Mouse (Mus musculus) limb, embryonic 10.5 days (tissue): ENCODE data around the gene Olfr1192-ps1. TPM values are rescaled to one million over a fixed set of nuclear protein-coding genes. Genes with fewer than 3 reads are reported as not detected.
"Not testable (repeated sequence)": the region's sequence is repeated elsewhere in the genome, so short reads cannot be mapped to it uniquely, and the experiment has no call there.

Source experiments
- DNase-seq: peaks from one replicate; pipeline ENCODE4 v3.0.0-alpha.2; 2017; ENCODE audit warnings: low spot score
- H3K27ac ChIP-seq: fragments of 300-500 bp; sonication (generic); 2 replicates; pipeline ENCODE4 v1.5.1; 2016; ENCODE audit warnings: mild to moderate bottlenecking
- H3K27me3 ChIP-seq: fragments of 300-500 bp; sonication (generic); 2 replicates; pipeline ENCODE4 v1.6.1; 2016; ENCODE audit warnings: low read depth, mild to moderate bottlenecking; ENCODE audit not compliant: poor library complexity, severe bottlenecking
- H3K36me3 ChIP-seq: fragments of 300-500 bp; sonication (generic); 2 replicates; pipeline ENCODE4 v1.6.1; 2016; ENCODE audit warnings: mild to moderate bottlenecking, moderate library complexity
- H3K4me1 ChIP-seq: fragments of 300-500 bp; sonication (generic); 2 replicates; pipeline ENCODE4 v1.6.1; 2016
- H3K4me3 ChIP-seq: fragments of 300-500 bp; sonication (generic); 2 replicates; pipeline ENCODE4 v1.5.1; 2016; ENCODE audit warnings: mild to moderate bottlenecking, moderate library complexity
- H3K9me3 ChIP-seq: fragments of 300-500 bp; sonication (generic); replicated peaks from 2 replicates; pipeline ENCODE4 v1.6.1; 2016; ENCODE audit warnings: mild to moderate bottlenecking
- WGBS: fragments of 180-500 bp; shearing (Covaris S2); methylation state at CpG from one replicate; pipeline ENCODE4 v1.1.7; 2016; 5-methylcytosine and 5-hydroxymethylcytosine counted together
- polyA plus RNA-seq: library from polyadenylated mRNA; unstranded; fragments of >200 nt; fragmentation: Nextera tagmentation; extraction: Ambion mirVana; gene quantifications from 2 replicates; pipeline ENCODE4 v1.2.1, GENCODE M21; 2016

Olfr1192-ps1 gene
- polyA plus RNA-seq: not detected in 2 replicates

- Histone ChIP-seq H3K9me3 (no peaks in the 10 kb centered on the region), H3K27ac (no peak within 1 kb of the TSS)
These were observed at the start of gene Olfr1192-ps1 for GRCm38 (mm10) chr2:88648209-88648608. Gene Olfr1192-ps1 (plus strand): TSS chr2:88648509.

GRCm38 (mm10) chr2:88640242-88640641, 8.1 kb upstream of the Olfr1192-ps1 start, which contains the start of gene Olfr1191-ps1:
Gene Olfr1191-ps1 (plus strand): TSS chr2:88640542.
- WGBS: 97% methylated on average over 1 of the region's 1 CpGs
- not testable (repeated sequence) for DNase-seq, H3K27ac ChIP-seq, H3K9me3 ChIP-seq, H3K27me3 ChIP-seq, H3K36me3 ChIP-seq, H3K4me3 ChIP-seq, H3K4me1 ChIP-seq

More at GRCm38 (mm10) chr2:88648209-88648608, at the start of gene Olfr1192-ps1:
- DNase-seq: no peak
- Histone ChIP-seq H3K36me3 (no peaks in the 10 kb centered on the region), H3K4me3 (no peak within 1 kb of the TSS), H3K27me3 (no peaks in the 10 kb centered on the region), H3K4me1 (no peaks in the 10 kb centered on the region)
- WGBS: 38% methylated on average over 1 of the region's 1 CpGs

- not testable (repeated sequence) for H3K9me3 ChIP-seq, DNase-seq, H3K4me3 ChIP-seq, H3K4me1 ChIP-seq, H3K27me3 ChIP-seq, H3K27ac ChIP-seq, H3K36me3 ChIP-seq
These were observed 27.0 kb downstream of the Olfr1192-ps1 start, which contains the start of gene Olfr1193 for GRCm38 (mm10) chr2:88675328-88675727. Gene Olfr1193 (plus strand): TSS chr2:88675628.

GRCm38 (mm10) chr2:88689087-88689486, 40.8 kb downstream of the Olfr1192-ps1 start, which contains the start of gene Olfr1195:
Gene Olfr1195 (minus strand): TSS chr2:88689187.
- H3K4me3 ChIP-seq: no peak within 1 kb of the TSS
- no peaks in the 10 kb centered on the region for H3K4me1 ChIP-seq
- DNase-seq: no peak
- no peaks in the 10 kb centered on the region for H3K9me3 ChIP-seq
- no peaks in the 10 kb centered on the region for H3K36me3 ChIP-seq
- no peak within 1 kb of the TSS for H3K27ac ChIP-seq
- H3K27me3 ChIP-seq: no peaks in the 10 kb centered on the region

- Histone ChIP-seq H3K27ac (no peak within 1 kb of the TSS), H3K9me3 (no peaks in the 10 kb centered on the region), H3K27me3 (no peaks in the 10 kb centered on the region), H3K4me1 (no peaks in the 10 kb centered on the region), H3K4me3 (no peak within 1 kb of the TSS), H3K36me3 (no peaks in the 10 kb centered on the region)
- 94% methylated on average over 2 of the region's 2 CpGs for WGBS
- no peak for DNase-seq
These were observed 56.2 kb downstream of the Olfr1192-ps1 start, which contains the start of gene Olfr1196 for GRCm38 (mm10) chr2:88704497-88704896. Gene Olfr1196 (minus strand): TSS chr2:88704597.

Other genes starting within 250 kb of the Olfr1192-ps1 start
- not detected in 2 replicates for gene Olfr1179, start 242.1 kb upstream of the Olfr1192-ps1 start, polyA plus RNA-seq
- not detected in 2 replicates for gene Olfr1180, start 229.4 kb upstream of the Olfr1192-ps1 start, polyA plus RNA-seq
- gene Olfr1181, start 222.3 kb upstream of the Olfr1192-ps1 start, polyA plus RNA-seq: not detected in 2 replicates
- not detected in 2 replicates for gene Gm13757, start 199.4 kb upstream of the Olfr1192-ps1 start, polyA plus RNA-seq
- not detected in 2 replicates for gene Olfr1183, start 193.6 kb upstream of the Olfr1192-ps1 start, polyA plus RNA-seq
- gene Olfr1184, start 164.9 kb upstream of the Olfr1192-ps1 start, polyA plus RNA-seq: not detected in 2 replicates
- not detected in 2 replicates for gene Olfr1185-ps1, start 155.2 kb upstream of the Olfr1192-ps1 start, polyA plus RNA-seq
- not detected in 2 replicates for gene Olfr1186, start 130.0 kb upstream of the Olfr1192-ps1 start, polyA plus RNA-seq
- gene Olfr1188, start 91.6 kb upstream of the Olfr1192-ps1 start, polyA plus RNA-seq: not detected in 2 replicates
- gene Olfr1189, start 62.1 kb upstream of the Olfr1192-ps1 start, polyA plus RNA-seq: not detected in 2 replicates
- not detected in 2 replicates for gene Olfr1191-ps1, start 8.0 kb upstream of the Olfr1192-ps1 start, polyA plus RNA-seq
- gene Olfr1193, start 27.1 kb downstream of the Olfr1192-ps1 start, polyA plus RNA-seq: not detected in 2 replicates
- not detected in 2 replicates for gene Olfr1195, start 40.7 kb downstream of the Olfr1192-ps1 start, polyA plus RNA-seq
- gene Olfr1196, start 56.1 kb downstream of the Olfr1192-ps1 start, polyA plus RNA-seq: not detected in 2 replicates
- gene Olfr1197, start 83.9 kb downstream of the Olfr1192-ps1 start, polyA plus RNA-seq: not detected in 2 replicates
- gene Olfr1198, start 102.9 kb downstream of the Olfr1192-ps1 start, polyA plus RNA-seq: not detected in 2 replicates
- not detected in 2 replicates for gene Olfr1199, start 112.0 kb downstream of the Olfr1192-ps1 start, polyA plus RNA-seq
- not detected in 2 replicates for gene Olfr1200, start 122.0 kb downstream of the Olfr1192-ps1 start, polyA plus RNA-seq
- not detected in 2 replicates for gene Olfr1201, start 144.5 kb downstream of the Olfr1192-ps1 start, polyA plus RNA-seq
- 0.04 TPM in 2 replicates for gene Olfr1202, start 166.0 kb downstream of the Olfr1192-ps1 start, polyA plus RNA-seq
- not detected in 2 replicates for gene Olfr1205, start 181.2 kb downstream of the Olfr1192-ps1 start, polyA plus RNA-seq
- not detected in 2 replicates for gene Olfr1204, start 200.8 kb downstream of the Olfr1192-ps1 start, polyA plus RNA-seq
- gene Olfr1206, start 214.7 kb downstream of the Olfr1192-ps1 start, polyA plus RNA-seq: not detected in 2 replicates